Mouse (Mus musculus): ENCODE results near the gene Ttc26. TPM values are rescaled to one million over a fixed set of nuclear protein-coding genes. Genes with fewer than 3 reads are reported as not detected.

The Ttc26 gene
- 0.13 TPM in 1 of 4 replicates, not detected in the others for total RNA-seq (2023)

GRCm38 (mm10) chr6:38381129-38381771 is at the start of gene Ttc26:
Ttc26 (plus strand) TSS chr6:38381469.

GRCm38 (mm10) chr6:38353811-38354722 is 27.2 kb upstream of the Ttc26 start, which contains the start of gene Zc3hav1:
Zc3hav1 (minus strand) TSS chr6:38354603.

GRCm38 (mm10) chr6:38433261-38434033 is 52.2 kb downstream of the Ttc26 start, which contains the start of gene Ubn2:
Ubn2 (plus strand) TSS chr6:38433950.

Other genes starting within 250 kb of the Ttc26 start
- 0.06 to 0.21 TPM (median 0.13 TPM) in 4 replicates for gene D630045J12Rik, start 127.5 kb upstream of the Ttc26 start, total RNA-seq (2023)
- gene Zc3hav1l, start 82.2 kb upstream of the Ttc26 start, total RNA-seq (2023) = 1.5 to 2.4 TPM (median 2.3 TPM) in 4 replicates
- 183 to 196 TPM (median 186 TPM) in 4 replicates for gene Zc3hav1, start 26.9 kb upstream of the Ttc26 start, total RNA-seq (2023)
- gene Ubn2, start 52.5 kb downstream of the Ttc26 start, total RNA-seq (2023) = 60.5 to 63.3 TPM (median 61.6 TPM) in 4 replicates
- gene Fmc1, start 152.0 kb downstream of the Ttc26 start, total RNA-seq (2023) = 26.0 to 33.7 TPM (median 31.3 TPM) in 4 replicates
- gene Luc7l2, start 169.9 kb downstream of the Ttc26 start, total RNA-seq (2023) = 450 to 493 TPM (median 477 TPM) in 4 replicates